Mouse (Mus musculus) embryo, embryonic 9.5 days (tissue): ENCODE results near the gene A4gnt.
"Not testable (repeated sequence)": the region's sequence is repeated elsewhere in the genome, so short reads cannot be mapped to it uniquely, and the experiment has no call there.

ENCODE experiments used
- DNase-seq: peaks from one replicate; pipeline ENCODE4 v3.0.0-alpha.2; 2017; ENCODE audit errors: extremely low spot score

Gene A4gnt

DNA sequence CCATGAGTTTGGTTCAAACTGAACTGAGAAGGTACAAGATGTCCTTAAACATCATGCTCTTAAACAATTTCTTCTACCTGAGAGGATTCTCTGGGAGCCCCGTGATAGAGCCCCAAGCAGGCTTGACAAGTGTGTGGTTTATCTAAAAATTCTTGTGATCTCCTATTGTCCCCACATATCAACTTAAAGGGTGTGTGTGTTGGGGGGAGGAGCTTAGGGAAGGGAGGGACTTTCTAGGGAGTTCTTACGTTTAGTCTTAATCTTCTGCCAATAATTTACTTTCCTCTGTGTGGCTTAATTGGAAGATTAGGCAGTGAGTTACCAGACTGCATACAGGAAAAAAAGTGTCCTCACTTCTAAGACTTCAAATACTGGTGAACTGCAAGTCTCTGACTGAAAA lies at the start of gene A4gnt:
A4gnt (plus strand) TSS at position 301 of the 400 bp plus-strand sequence.
- no peak for DNase-seq

DNA sequence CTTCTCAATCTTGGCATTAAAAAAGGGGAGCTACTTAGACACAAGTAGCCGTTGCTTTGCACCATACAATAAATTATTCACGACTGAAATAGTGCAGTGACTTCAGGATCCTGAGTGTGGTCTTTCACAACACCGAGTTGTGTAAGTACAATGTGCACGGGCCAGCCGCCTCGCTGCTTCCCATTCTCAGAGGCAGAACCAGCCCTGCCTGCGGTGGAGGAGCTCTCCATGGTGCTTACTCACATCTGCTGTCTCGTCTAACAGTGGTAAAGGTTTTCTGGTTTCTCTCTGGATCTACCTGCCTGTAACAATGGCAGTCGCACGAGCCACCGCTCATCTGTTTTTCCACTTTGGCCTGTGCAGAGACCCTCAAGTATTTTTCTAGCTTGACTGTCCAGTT lies 48.6 kb upstream of the A4gnt start:
- peak; percentile 56 for DNase-seq

DNA sequence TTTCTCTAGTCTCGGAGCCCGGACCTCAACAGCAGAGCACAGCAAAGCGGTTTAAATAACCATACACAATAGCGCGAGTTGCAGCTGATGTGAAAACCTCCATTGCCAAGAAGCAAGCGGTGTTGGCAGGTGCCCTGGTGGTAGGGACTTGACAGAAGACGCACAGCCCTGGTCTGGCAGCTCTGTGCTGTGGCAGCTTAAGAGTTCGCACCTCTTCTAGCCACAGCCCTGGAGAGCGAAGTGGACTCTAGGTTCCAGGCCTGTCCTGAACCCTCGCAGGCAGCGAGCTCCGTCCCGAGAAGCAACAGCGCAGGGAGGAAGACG lies 44.3 kb upstream of the A4gnt start:
- no peak for DNase-seq

DNA sequence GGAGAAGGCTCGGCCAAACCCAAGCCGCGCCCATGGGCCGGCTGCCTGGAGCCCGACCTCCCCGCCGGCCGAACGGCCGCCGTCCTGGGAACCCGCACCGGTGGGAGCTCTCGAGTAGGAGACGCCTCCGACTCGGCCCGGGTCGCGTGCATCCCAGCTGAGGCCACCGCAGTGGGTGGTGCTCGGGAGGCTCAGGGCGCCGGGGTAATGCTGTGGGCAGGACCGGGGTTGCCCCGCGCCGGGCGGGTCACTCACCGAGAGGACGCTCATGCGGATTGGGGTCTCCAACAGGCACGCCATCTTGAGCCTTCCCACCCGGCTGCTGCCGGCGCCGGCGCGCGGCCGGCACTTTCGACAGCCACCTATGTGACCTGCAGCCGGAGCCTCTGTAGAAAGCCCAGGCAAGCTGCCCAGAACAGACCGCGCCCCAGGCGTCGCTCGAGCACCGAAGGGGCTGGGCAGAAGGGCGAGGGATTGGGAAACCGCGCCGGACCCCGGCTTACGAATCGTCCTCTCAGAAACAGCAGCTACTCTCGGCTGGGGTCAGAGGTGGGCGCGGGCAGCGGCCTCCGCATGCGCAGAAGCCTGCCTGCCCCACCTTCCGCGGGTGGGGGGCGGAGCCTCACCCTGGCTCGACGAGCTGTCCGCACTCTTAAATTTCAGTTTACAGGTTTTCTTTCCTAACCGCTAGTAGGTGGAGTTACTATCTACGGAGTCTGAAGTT lies 43.8 kb upstream of the A4gnt start, which contains the start of gene Armc8:
Armc8 (minus strand) TSS at position 553 of the 724 bp plus-strand sequence.
- peak; percentile 91 for DNase-seq

DNA sequence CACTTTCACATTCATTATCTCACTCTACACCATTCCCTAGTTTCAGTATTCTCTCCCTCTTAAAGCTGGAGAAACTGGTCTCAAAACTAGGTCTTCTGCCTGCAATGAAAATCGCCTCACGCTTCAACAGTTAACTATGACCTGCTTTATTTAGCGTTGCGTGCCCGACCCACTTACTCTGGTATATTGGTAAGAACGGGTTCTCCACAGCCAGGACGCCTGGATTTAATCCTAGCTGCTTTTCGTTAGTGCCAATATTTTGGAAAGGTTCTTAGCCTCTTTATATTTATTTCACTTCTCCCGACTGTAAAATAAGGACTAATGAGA lies 43.3 kb upstream of the A4gnt start:
- DNase-seq, result no peak

DNA sequence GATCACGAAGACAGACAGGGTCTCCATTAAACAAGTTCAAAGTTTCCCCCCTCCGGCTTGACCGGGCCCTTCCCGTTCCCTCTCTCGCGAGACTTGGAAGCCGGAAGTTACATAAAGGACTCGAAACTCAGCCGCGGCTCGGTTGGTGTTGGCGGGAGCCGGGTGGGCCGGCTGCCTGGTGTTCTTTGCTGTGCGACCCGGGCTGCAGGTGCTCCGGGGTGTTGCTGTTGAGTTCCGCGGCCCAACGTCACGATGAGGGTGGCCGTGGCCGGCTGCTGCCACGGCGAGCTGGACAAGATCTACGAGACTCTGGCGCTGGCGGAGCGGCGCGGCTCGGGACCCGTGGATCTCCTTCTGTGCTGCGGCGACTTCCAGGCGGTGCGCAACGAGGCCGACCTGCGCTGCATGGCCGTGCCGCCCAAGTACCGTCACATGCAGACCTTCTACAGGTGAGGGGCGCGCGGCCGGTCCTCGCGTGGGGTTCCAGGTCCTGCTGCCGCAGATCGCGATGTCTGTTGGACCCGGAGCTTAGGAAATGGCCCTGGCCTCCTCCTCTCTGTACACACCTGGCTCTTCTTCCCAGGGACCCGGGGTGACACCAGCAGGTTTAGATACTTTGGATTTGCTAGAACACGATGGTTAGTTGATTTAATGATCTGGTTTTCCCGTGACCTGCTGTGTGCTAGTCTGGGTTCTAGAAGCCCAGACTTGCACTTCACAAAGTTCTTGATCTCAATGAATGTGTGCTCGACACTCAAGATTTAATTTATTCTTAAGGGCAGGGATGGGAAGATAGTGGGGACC lies 36.4 kb upstream of the A4gnt start, which contains the start of gene Dbr1:
Dbr1 (plus strand) TSS at position 123 of the 804 bp plus-strand sequence.
- peak; percentile 90 for DNase-seq

DNA sequence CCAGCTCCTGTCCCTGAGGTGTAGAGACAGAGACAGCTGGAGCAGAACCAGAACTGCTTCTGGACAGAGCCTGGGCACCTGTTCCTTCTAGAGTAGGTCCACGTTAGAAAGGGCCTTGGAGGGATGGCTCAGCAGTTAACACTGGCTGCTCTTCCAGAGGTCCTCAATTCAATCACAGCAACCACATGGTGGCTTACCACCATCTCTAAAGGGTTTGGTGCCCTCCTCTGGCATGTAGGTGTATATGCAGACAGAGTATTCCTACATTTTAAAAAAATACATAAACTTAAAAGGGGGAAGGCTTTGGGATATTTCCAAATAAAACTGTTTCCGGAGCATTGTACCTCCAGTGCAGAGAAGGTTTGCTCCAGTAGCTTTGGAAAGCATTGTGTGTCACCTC lies 31.6 kb upstream of the A4gnt start:
- peak; percentile 19 for DNase-seq

DNA sequence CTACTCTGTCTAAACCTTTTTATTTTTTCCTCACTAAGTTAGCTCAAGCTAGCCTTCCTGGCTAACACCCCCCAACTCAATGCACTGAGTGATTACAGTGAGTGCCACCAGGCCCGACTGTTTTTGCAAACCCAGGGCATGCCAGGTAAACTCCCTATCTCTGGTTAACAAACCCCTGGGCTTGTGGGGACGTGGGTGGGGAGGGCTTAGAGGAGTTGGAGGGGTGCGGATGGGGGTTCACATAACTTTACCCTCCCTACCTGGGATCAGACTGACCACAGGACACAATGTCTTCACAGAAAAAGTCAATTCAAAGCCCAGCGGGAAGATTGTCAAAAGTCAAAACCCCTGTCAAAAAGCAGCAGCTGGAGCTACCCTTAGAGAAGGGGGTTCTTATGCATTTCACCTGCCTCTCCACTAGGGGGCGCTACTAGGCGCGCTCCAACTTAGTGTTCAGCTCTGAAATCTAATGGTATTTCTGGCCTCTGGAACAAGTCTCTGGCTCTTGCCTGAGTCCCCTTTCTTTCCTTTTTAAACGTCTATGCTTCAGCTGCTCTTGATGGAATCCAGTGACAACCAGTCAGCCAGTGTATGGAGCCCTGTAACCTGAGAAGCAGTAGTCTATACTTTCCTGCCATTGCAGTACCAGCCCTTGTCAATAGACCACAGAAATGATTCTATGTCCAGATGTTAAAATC lies 24.6 kb upstream of the A4gnt start:
- DNase-seq, result peak; percentile 59

DNA sequence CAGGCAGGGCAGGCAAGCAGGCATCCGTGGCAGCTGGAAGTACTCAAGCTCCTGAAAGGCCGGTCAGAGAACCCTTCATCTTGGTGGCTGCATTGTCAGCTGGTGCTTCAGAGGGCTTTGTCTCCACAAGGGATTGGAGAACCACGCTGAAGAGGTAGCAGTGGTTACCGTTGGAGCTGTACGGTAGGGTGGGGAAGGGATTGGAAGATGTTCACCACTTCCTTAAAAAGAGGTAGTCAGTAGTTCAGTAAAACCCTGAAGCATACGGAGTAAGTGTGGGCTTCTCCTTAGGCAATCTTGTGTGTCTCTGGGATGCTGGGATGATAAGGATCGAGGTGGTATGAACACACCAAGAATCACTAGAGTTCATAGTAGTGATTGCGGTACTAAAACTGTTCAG lies 21.2 kb upstream of the A4gnt start:
- no peak for DNase-seq

DNA sequence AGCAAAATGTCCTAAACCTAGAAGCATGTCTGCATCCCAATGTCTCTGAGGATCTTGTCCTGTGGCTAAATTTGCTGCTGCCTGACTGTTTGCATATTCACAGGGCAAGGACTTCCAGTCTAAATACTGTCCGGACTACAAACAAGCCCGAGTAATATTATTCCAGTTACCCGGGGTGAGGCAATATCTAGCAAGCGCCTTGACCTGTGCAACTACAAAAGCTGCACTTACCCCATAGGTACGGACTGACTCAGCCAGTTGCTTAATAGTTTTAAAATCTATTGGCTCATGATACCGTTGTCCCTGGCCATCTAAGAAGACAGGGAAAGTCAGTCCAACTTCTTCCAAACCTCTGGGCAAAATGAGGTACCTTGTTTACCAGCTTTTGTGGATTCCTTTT lies 13.2 kb upstream of the A4gnt start:
- DNase-seq, result not testable (repeated sequence)

DNA sequence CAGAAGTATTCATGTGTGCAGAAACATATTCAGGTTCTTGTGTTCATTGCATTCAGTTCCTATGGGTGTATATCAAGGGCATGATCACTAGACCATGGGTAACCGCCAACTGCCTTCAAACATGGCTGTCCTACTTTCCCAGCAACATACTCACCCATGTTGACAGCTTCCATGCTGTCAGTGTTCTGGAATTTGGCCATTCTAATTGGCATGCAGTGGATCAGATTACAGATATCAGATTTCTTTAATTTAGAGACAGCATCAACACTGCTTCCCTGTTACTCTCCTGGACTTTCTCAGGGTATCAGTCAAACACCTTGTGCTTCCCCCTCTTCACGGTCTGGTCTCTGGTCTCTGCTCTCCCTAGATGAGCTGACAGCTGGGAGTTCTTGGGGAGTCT lies 8.7 kb upstream of the A4gnt start:
- DNase-seq, result no peak

DNA sequence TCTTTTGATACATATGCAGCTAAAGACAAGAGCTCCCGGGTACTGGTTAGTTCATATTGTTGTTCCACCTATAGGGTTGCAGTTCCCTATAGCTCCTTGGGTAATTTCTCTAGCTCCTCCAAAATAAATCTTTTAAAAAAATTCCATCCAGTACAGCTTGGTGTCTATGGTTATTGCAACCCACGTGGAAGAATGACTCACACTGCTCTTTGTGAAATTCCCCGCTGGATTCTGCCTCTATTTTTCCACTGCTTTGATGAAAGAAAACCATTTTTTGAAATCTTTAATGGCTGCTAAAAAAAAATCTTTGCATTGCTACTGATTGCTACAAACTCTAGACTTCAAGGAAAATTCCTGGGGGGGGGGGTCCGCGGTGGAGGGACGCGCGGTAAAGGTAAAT lies 7.4 kb downstream of the A4gnt start:
- DNase-seq, result no peak

DNA sequence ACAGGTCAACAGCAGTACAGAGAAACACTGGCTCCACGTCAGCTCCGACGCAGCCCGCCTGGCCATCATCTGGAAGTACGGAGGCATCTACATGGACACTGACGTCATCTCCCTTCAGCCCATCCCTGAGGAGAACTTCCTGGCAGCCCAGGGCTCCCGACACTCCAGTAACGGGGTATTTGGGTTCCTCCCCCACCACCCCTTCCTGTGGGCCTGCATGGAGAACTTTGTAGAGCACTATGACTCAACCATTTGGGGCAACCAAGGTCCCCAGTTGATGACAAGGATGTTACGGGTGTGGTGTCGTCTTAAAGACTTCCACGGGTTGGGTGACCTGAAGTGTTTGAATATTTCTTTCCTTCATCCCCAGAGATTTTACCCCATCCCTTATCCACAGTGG lies 7.9 kb downstream of the A4gnt start:
- no peak for DNase-seq

DNA sequence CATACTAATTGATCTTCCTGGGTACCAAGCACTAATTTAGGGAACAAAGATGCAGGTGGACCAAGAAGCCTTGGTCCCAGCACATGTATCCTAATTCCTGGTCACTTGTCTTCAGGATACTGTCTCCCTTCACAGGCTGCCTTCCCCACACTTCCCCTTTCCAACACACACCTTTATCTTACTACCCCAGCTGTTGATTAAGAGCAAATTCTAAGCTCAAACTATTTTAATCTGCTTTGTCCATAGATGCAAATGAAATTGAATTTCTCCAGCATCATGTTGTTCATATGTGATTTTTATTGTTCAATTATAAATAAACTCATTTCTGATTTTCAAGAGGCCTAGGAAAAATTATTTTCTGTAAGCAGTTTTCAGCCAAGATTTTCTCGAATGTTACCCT lies 9.7 kb downstream of the A4gnt start:
- DNase-seq, result no peak

DNA sequence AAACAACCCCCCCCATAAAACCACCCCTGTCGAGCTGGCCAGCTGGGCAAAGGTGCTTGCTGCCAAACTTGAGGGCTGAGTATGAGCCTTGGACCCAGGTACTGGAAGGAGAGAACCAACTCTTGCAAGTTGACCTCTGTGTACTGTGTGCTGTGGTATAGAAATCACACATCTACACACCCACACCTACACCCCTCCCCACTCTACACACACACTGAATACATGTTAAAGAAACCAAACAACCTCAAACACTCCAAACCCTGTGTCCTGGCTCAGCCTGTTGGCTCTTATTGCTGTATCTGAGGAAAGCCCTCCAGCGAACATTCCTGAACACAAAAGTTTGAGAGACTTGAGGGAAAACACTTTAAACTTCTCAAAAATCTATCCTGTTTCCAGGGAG lies 10.7 kb downstream of the A4gnt start:
- no peak for DNase-seq

DNA sequence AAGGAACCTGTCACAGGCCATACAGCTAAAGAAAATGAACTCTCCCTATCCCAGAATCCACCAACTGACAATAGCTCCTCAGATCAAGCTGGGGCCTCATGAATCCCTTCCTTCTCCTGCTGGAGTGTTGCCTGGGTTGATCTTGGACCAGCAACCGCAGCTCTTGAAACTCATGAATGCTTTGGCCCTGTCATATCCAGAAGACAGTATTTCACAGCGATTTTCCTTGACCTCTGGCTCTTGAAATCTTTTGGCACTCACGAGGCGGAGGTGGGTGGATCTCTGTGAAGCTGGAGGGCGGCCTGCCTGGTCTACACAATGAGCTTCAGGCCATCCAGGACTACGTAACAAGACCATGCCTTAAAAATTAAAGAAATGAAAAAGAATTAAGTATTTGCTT lies 11.8 kb downstream of the A4gnt start:
- DNase-seq, result no peak

DNA sequence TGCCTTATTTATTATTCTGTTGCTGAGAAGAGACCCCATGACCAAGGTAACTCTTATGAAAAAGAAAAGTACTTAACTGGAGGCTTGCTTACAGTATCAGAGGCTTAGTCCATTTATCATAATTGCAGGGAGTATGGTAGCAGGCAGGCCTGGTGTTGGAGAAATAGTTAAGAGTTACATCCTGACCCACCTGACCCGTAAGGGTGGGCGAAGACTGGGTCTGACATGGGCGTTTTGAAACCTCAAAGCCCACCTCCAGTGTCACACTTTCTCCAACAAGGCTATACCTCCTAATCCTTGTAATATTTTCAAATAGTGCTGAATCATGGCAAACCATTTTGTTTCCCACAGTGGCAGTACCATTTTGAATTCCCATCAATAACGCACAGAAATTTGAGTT lies 16.3 kb downstream of the A4gnt start:
- DNase-seq, result no peak

DNA sequence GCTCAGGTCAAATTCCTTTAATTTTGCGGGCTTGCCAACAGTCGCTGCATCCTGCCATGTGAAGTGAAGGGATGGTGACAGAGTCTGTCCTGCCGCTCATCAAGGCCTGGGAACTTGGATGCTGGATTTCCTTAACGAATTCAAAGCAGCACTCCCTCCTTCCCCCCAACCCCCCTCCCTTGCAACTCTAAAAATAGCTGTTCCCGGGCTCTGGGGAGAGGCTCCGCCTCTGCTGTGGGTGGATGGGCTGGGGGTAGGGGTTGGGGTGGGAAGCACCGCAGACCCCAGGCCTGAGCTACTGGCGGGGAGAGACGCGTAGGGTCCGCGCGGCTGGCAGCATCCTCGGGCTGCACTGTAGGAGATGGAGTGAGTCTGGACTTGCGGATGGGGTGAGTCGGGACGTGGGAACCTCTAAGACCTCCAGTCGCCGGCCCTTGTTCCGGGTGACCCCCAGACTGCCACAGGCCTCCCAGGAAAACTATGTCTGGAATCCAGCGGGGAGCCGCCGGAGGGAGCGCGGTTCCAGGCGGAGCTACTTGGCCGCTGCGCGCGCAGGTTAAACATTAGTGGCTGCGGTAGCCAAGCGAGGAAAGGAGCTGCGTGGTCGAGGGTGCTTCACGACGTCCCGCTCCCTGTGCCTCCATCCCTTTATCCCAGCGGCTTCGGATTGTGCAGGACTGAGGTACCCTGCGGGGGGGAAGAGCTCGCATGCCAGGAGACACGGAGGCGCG lies 17.1 kb downstream of the A4gnt start, which contains the start of gene Dzip1l:
Dzip1l (plus strand) TSS at position 216 of the 731 bp plus-strand sequence.
- peak; percentile 87 for DNase-seq

DNA sequence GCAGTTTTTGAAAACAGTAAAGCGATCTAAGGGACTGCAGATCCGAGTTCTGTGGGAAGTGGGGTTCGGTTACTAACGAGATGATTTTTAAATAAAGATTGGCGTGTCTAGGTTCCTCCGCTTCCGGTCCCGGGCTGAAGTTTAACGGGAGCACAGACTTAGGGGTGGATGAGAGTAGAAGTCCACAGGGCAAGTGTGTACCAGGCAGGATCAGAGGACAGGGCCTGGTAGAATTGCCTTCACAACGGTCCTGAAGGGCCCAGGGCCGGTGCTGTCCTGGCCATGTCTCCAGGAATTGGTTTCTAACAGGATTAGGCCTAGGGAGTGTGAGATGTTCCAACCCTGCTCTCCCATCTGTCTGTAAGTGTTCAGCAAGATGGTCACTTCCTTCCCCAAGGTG lies 17.8 kb downstream of the A4gnt start:
- DNase-seq, result no peak

DNA sequence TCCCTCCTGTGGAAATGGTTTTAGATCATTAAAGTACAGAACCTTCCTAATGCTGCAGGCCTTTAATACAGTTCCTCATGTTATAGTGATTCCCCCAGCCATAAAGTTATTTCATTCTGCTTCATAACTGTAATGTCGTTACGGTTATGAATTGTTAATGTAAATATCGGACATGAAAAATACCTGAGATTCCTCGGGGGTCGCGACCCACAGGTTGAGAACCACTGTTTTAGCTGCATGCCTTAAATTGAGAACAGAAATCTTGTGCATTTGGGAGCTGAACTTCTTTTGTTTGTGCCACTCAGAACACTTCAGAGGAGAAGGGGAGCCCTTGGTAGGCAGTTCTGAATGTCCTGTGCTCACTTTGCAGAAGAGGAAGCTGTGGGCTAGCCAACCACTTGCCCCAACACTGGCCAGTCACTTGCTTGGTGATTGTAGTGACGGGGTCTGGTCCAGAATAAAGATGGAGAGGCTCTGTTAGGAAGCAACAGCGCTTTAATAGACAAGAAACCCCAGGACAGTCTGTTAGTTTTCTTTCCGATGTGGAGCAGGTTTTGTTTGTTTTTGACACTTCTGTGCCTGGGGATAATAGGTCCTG lies 18.3 kb downstream of the A4gnt start:
- peak; percentile 14 for DNase-seq

DNA sequence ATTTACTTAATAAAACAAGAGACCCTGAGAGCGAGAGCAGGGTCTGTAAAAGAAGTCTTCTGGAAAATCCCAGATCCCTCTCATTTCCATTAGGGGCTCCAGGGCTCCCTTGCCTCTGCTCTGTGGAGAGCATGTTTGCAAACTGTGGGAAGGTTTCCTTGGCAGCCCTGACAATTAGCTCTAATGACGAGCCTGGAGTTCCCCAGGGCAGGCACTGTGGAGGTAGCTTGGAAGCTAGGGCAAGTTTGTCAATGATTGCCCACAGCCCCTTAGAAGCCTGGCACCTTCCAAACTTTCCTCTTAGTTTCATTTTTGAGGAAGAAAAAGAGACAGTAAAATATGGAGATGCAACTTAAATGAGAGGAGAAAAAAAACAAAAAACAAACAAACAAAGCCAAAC lies 19.5 kb downstream of the A4gnt start:
- DNase-seq, result peak; percentile 22

DNA sequence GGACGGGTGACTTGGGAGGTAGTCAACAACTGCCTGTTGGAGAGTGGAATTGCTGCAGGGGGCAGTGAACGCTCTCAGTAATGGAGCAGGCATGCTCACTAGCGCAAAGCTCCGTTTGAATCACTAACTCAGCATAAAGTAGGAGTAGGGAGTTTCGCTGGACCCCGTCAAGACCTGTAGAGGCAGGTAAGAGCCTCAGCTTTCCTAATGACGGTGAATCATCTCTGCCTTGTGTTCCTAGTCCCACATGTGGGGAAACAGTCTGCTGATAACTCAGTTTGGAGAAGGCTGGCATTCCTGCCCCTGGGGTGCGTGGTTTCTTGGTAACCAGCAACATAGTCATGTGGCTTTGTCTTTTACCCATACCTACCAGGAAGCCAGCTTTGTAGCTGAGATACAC lies 20.0 kb downstream of the A4gnt start:
- peak; percentile 15 for DNase-seq
